Mouse (Mus musculus) C2C12 (cell line): ENCODE results near the gene Adamts16.

Experiments used
- CTCF ChIP-seq: IDR thresholded peaks from one replicate; pipeline ENCODE4 v1.5.1; 2011; ENCODE audit not compliant: control insufficient read depth, insufficient read depth, insufficient read length
- FOSL1 ChIP-seq: IDR thresholded peaks from one replicate; pipeline ENCODE4 v1.8.0; 2011; ENCODE audit warnings: mild to moderate bottlenecking, low read length; ENCODE audit not compliant: poor library complexity, insufficient read depth, severe bottlenecking
- MAX ChIP-seq: IDR thresholded peaks from one replicate; pipeline ENCODE4 v1.6.1; 2011; ENCODE audit warnings: mild to moderate bottlenecking, control low read depth
- USF1 ChIP-seq: IDR thresholded peaks from one replicate; pipeline ENCODE4 v1.6.1; 2011; ENCODE audit warnings: low read depth, mild to moderate bottlenecking, control low read depth, moderate library complexity

DNA sequence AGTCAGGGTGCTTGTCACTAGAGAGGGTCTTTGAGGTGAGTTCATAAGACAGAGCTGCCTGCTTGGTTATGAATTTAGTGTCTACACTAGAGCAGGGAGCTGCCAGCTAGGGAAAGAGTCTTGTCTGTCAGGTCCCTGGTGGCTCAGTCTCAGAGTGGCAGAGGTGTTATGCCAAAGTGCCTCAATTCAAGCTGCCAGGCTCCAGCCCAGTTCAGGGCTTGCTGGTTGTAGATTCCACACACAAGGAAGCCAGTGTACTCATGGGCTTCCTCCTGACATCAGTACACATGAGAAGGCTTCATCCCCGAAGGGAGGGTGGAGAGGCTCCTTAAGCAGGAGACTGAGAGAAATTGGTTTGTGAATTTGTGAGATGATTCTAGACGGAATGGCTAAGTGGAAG lies 43.4 kb upstream of the Adamts16 start:
- TF ChIP-seq CTCF (no peak), MAX (no peak), USF1 (no peak), FOSL1 (no peak)
